Mouse (Mus musculus) R1 (cell line): ENCODE data around the gene Gle1.
A peak's percentile ranks its signal among the peaks of the same experiment; 100 is the strongest.

Experiments
- DNase-seq: peaks from one replicate; pipeline ENCODE4 v3.0.0-alpha.2; 2018; ENCODE audit warnings: low read depth, low spot score

Gle1 gene

DNA sequence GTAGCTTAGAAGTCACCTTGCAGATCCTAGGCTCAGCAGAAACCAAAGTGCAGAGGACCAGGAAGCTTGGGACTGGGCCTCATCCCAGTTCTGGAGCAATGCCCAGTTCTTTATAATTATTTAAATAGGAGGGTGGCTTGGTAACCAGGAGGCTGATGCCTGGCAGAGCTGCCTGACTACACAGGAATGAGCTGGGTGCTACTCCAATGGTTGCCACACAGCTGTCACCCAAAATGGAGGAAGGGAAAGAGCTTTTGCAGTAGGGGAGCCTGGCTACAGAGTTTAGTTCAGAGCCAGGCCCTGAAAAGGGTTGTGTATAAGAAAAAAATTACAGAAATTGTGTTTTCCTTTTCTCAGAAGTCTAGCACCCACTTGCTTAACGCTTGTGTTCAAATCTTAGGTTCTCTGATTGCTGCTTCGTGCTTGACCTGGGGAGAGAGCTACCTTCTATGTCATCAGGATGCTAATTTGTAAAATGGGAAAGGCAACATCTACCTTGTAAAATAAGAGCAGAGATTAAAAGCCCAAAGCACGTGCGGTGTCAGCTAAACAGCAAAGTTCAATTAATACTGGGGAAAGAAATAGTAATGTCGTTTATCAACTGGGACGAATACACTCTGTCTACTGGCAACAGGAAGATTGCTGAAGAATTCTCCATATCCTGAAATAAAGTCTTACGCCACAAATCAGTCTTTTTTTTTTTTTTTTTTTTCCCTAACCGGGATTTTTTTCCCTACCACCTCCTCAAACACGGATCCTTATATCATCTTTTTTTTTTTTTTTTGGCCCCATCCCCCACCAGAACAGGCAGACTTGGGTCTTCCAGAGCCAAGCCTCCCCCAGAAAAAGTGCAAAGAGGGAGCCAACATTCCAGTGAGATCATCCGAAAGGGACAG, 29.4 kb downstream of the Gle1 start:
- DNase-seq, result no peak

DNA sequence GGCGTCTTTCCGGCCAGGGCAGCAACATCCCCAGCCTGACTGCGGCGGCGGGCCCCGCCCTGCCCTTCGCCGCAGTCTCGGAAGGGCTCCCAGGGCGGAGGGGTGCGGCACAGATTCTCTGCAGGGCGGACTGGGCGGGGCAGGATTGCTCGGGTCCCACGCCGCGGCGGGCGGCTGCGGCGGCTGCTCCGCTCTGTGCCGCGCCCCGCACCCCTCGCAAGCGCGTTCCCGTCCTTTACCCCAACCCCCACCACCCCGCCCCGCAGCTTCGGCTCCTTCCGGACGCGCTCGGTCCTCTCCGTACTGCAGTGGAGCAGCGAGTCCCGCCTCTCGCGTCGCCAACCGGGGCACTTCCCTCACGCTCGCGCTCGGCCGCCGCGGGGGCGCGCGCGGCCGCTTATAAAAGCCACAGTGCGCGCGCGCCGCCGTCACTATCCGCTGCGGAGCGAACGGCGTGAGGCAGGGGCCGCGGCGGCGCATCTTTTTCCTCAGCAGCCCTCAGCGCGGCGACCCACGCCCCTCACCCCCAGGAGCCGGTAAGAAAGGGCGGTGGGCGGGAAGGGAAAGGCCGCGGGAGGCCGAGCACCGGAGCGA, 30.1 kb downstream of the Gle1 start, which contains the start of gene Sptan1:
Gene Sptan1 (plus strand): TSS at position 311 of the 594 bp plus-strand sequence.
- DNase-seq, result peak; percentile 94

DNA sequence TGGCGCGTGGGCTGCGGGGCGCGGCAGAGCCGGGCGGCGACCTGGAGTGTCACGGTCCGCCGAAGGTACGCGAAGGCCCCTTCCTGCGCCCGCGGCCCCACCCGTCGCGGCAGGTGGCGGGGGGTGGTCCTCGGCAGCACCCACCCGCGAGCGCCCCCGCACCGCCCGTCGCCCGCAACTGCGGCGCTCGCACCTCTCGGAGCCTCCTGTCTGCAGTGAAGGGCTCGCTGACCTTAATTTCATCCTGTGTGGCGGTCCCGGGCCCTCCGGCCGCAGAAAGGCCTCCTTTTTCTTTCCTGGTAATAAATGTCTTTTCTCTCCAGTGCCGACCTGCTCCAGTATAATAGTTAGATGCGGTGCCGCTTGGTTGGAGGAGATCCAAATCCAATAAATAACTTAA, 30.7 kb downstream of the Gle1 start:
- DNase-seq, result peak; percentile 40

DNA sequence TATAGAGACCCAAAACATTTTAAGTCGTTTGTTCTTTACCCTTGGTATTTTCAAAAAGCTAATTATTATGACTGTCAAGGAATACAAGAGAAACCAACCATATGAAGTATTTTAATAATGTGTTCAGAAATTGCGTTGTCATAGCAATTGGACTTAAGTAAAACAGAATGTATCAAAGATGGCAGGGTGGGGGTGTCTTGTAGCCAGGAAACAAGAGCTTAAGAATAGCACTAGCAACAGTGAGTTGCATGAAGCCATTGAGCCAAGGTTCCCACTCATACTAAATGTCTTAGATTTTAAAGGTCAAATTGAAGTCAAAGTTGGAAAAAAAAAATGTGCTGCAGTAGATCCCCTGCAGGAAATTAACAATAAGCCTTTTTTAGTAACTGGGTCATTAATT, 31.6 kb downstream of the Gle1 start:
- no peak for DNase-seq

DNA sequence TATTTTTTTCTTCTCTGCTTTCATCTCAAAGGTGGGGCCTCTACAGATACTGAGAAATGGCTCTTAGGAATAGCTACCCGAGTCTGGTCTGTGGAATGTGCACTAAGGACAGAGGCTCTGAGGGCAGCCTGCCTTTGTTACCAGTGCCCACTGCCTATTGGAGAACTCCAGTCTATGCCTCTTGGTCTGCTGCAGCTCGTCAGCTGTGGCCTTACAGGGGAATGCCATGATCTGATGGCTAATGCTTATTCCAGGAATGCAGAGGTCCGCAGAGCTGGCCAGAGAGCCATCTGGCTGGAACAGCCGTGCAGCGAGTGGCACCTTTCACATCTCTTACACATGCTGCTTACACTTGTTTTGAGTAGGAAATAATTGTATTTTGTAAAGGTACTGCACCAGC, 32.5 kb downstream of the Gle1 start:
- DNase-seq, result no peak

DNA sequence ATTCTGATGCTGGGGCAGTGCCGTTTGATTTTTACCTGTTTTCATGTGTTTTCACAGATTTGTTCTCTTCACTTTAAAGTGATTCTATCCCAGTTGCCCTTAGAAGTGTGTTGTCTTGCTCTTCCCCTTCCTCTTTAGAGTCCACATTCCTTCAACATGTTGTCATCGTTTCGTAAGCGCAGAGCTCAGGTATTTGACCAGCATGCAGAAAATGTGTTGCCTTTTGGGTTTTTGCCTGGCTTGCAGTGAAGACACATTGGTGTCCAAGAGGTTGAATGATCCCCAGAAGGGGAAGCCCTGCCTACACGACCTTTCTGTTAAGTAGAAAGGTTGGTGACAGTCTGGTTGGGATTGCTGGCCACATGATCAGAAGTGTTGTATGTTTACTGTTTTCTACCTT, 33.4 kb downstream of the Gle1 start:
- peak; percentile 37 for DNase-seq

DNA sequence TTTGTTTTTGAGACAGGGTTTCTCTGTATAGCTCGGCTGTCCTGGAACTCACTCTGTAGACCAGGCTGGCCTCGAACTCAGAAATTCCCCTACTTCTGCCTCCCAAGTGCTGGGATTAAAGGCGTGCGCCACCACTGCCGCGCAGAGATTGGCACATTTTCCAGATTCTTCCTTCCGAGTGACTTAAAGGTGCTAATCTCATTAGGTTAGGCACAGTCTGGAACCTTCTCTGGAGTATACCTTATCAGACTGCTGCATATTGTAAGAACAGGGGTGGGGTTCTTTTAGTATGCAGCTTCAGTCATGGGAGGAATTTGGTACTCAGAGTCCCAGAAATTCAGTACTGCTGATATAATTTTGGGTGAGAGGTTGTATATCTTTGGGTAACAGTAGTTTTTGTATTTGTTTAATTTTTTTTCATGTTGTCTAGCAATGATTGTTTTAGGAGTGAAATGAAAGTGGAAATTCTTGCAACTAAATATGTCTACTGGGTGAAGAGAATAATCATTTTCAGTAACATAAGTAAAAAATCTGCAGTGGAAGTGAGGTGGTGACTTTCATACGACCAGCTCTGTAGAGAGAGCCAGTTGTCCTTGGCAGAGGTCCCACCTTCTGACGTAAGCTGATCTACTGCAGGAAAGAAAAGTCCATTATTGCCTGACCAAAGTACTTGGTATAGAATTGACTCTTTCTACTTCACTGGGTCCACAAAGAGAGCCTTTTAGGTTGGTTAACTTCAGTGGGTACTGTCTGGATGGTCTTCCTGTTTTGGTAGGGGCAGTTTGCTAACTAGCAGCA, 36.8 kb downstream of the Gle1 start:
- no peak for DNase-seq

DNA sequence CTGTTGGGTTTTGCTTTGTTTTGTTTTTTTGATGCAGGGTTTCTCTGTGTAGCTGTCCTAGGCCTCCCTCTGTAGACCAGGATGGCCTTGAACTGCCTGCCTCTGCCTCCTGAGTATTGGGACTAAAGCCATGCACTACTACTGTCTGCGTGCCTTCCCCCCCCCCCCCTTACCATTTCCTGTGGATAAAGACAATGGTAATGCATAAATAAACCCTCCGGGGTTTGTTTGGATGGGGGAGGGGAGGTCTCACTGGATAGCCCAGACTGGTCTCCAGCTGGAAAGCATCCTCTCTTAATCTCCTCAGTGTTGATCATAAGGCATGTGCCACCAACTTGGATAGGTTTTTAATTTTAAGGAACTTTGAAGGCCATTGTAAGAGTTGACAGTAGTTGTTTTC, 38.3 kb downstream of the Gle1 start:
- DNase-seq, result peak; percentile 95

DNA sequence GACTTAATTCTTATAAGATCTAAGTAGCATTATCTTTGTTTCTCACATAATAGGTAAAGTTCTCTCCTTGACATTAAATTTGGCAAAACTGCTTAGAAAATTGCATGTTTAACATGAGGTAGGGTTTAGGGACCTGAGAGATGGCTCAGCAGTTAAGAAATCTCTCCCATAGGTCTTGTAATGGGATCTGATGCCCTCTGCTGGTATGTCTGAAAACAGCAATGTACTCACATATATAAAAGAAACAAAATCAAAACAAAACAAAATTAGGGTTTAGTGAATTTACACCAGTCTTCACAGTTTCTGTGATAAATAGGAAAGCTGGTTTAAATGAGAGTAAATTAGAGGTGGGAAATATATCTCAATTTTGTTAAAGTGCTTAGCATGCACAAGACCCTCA, 42.1 kb downstream of the Gle1 start:
- DNase-seq, result peak; percentile 59

DNA sequence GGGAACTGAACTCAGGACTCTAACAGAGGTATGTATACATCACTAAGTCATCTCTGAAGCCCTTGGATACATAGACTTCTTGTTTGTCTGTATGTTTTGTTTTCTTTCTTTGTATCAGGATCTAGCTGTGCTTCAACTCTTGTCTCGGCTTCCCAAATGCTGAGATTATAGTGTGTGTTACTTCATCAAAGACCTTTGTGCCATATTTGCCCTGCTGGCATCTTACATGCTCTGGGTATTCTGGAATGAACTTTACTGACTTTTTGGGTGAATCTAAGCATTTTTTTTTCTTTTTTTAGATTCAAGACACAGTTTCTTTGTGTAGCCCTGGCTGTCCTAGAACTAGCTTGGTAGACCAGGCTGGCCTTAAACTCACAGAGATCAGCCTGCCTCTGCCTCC, 45.4 kb downstream of the Gle1 start:
- DNase-seq, result no peak

DNA sequence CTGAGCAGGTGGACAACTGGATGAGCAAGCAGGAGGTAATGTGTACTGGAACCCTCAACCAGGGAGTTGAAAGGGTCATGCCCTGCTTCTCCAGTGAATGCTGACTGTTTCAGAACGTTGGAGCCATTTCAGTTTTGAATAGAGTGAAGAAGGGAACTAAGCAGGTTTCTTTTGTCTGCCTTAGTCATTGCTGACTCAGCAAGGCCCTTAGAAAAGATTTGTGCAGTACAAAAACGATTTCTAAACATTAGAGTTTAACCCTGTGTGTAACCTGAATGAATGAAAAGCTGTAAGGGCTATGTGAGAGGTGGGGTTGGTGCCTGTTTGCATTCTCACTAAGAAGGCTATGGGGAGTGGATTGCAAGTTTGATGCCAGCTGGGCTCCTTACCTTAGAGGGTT, 56.7 kb downstream of the Gle1 start:
- DNase-seq, result no peak

DNA sequence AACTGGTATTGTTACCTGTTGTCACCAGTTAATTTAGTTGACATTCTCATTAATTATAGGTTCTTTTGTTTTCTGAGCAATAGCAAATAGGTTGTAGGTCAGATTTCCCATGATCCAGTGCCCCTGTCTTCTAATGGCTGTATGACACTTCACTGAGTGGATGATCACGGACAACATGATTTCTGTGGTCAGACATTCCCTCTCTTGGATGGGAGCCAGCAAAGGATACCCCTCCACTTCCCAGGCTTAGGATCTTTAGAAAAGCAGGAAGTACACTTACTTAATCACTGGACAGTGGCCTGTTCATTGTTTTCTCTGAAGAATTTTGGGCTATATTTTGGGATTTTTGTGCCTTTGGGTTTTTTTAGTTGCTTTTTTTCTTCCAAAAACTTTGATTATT, 73.9 kb downstream of the Gle1 start:
- DNase-seq, result no peak
